Mouse (Mus musculus) midbrain, embryonic 12.5 days (tissue): Measurements from ENCODE around the gene Gabbr2. TPM values are rescaled to one million over a fixed set of nuclear protein-coding genes. Genes with fewer than 3 reads are reported as not detected.

Experiments
- ATAC-seq: fragments of 200-750 bp; cut with Nextera tagmentation; 2 replicates; pipeline ENCODE4 v1.8.0; 2017; ENCODE audit warnings: low read depth, moderate TSS enrichment, moderate library complexity; ENCODE audit not compliant: low FRiP score
- H3K27ac ChIP-seq: fragments of 300-500 bp; sonication (generic); replicated peaks from 2 replicates; pipeline ENCODE4 v1.5.1; 2016; ENCODE audit warnings: mild to moderate bottlenecking
- H3K27me3 ChIP-seq: fragments of 300-500 bp; sonication (generic); 2 replicates; pipeline ENCODE4 v1.6.1; 2016; ENCODE audit warnings: mild to moderate bottlenecking
- H3K36me3 ChIP-seq: fragments of 300-500 bp; sonication (generic); 2 replicates; pipeline ENCODE4 v1.6.1; 2016
- H3K4me1 ChIP-seq: fragments of 300-500 bp; sonication (generic); 2 replicates; pipeline ENCODE4 v1.6.1; 2016
- H3K4me2 ChIP-seq: fragments of 300-500 bp; sonication (generic); replicated peaks from 2 replicates; pipeline ENCODE4 v1.6.1; 2016; ENCODE audit warnings: mild to moderate bottlenecking, moderate library complexity
- H3K4me3 ChIP-seq: fragments of 300-500 bp; sonication (generic); 2 replicates; pipeline ENCODE4 v1.5.1; 2016; ENCODE audit warnings: mild to moderate bottlenecking
- H3K9ac ChIP-seq: fragments of 300-500 bp; sonication (generic); replicated peaks from 2 replicates; pipeline ENCODE4 v1.6.1; 2016; ENCODE audit warnings: mild to moderate bottlenecking, moderate library complexity
- H3K9me3 ChIP-seq: fragments of 300-500 bp; sonication (generic); 2 replicates; pipeline ENCODE4 v1.6.1; 2016; ENCODE audit warnings: mild to moderate bottlenecking
- WGBS: fragments of 180-500 bp; shearing (Covaris S2); methylation state at CpG from one replicate; pipeline ENCODE4 v1.1.7; 2016; 5-methylcytosine and 5-hydroxymethylcytosine counted together
- polyA plus RNA-seq: library from polyadenylated mRNA; unstranded; fragments of >200 nt; fragmentation: Nextera tagmentation; extraction: Ambion mirVana; gene quantifications from 2 replicates; pipeline ENCODE4 v1.2.1, GENCODE M21; 2016

The Gabbr2 gene
- polyA plus RNA-seq, 1 experiment from 2014 or later = 0.69 TPM

DNA sequence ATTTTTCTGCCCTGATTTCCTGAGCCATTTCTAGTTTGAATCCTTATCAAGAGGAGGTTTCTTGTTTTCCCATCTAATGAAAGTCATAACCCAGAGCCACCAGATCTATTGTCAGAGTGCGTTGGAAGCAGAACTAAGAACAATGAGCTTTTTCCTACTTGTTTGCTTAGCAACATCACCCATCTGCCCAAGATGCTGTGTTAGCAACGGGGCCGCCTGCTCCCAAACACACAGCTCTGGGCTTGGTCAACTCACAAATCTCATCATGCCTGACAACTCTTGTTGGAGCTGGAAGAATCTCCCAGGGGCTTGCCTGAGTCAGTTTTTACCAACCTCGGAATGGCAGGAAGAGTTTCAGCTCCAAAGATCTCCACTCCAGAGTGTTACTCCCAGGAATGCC lies 111.7 kb downstream of the Gabbr2 start:
- H3K9me3 ChIP-seq = no peaks in the 10 kb centered on the region
- H3K27me3 ChIP-seq = no peaks in the 10 kb centered on the region
- H3K4me2 ChIP-seq = no peak overlapping the region
- WGBS = 32% methylated on average over 4 of the region's 4 CpGs
- no peak overlapping the region for H3K27ac ChIP-seq
- H3K4me3 ChIP-seq = no peak overlapping the region
- no peaks in the 10 kb centered on the region for H3K36me3 ChIP-seq
- H3K9ac ChIP-seq = no peak overlapping the region
- no peak for ATAC-seq
- H3K4me1 ChIP-seq = peaks cover 11% of the 10 kb centered on the region; the same call in 1 of the 2 replicates

DNA sequence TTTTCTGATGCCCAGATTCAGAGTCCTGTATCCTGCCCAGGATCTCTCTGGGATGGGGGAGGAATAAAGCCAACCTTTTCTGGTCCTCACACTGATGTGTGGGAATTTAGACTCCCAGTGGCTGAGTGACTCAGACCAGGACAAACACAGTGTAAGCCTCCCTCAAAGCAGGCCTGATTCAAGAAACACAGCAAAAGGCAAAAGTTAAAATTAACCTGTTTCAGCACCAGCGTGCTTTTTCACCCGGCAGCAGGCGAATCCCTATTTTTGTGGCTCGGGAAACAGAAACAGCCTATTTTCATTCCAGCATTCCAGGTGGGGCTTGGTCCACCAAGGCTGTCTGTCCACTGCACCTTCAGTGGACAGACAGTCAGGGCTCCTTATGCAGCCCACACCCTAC lies 118.9 kb downstream of the Gabbr2 start:
- Histone ChIP-seq H3K9ac (no peak overlapping the region), H3K4me3 (no peak overlapping the region), H3K4me2 (no peak overlapping the region), H3K9me3 (no peaks in the 10 kb centered on the region), H3K27me3 (peaks cover 8% of the 10 kb centered on the region; the same call in 1 of the 2 replicates), H3K4me1 (no peaks in the 10 kb centered on the region), H3K36me3 (no peaks in the 10 kb centered on the region), H3K27ac (no peak overlapping the region)
- no peak for ATAC-seq
- 87% methylated on average over 4 of the region's 4 CpGs for WGBS

DNA sequence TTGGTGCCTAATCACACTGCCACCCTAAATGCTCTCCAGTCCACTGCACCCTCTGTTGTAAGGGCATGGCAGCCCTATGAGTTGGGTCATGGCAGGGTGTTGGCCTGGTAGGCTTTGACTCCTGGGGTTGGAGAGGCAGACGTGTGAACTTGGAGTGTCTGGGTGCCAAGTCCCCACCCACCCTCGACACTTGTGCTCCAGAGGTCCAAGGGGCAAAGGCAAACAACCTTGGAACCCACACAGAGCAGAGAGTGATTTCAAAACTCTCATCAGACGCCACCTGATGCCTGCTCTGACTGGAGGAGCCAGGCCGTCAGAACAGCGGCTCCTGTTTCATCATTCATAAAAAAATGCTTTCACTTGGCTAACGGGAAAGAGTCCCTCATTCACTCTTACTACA lies 121.5 kb downstream of the Gabbr2 start:
- no peak overlapping the region for H3K4me3 ChIP-seq
- no peak for ATAC-seq
- H3K9ac ChIP-seq = no peak overlapping the region
- no peaks in the 10 kb centered on the region for H3K9me3 ChIP-seq
- H3K36me3 ChIP-seq = no peaks in the 10 kb centered on the region
- H3K4me1 ChIP-seq = no peaks in the 10 kb centered on the region
- H3K27ac ChIP-seq = no peak overlapping the region
- 73% methylated on average over 6 of the region's 6 CpGs for WGBS
- no peak overlapping the region for H3K4me2 ChIP-seq
- peaks cover 24% of the 10 kb centered on the region for H3K27me3 ChIP-seq

DNA sequence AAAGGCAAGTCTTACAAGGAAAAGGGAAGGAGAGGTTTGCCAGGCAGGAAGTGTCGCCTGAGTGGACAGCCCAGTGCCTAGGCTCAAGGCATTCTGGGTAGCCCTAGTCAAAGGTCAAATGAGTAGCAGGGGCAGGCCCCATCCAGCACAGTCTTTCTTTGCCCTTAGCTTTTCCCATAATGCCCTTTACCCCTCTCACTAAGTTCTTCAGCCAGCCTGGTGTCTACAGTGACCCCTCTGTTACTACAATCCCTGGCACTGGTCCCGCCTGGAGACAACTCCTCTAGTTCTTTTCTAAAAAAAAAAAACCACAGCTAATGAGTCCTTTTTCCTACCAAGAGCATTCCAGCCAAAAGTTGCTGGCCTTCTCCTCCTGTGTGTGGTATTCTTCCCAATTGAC lies 122.3 kb downstream of the Gabbr2 start:
- peaks cover 31% of the 10 kb centered on the region for H3K27me3 ChIP-seq
- peaks cover under 1% of the 10 kb centered on the region; the same call in 1 of the 2 replicates for H3K4me1 ChIP-seq
- no peaks in the 10 kb centered on the region for H3K9me3 ChIP-seq
- H3K4me2 ChIP-seq = no peak overlapping the region
- H3K9ac ChIP-seq = no peak overlapping the region
- no peak overlapping the region for H3K4me3 ChIP-seq
- WGBS = 94% methylated on average over 2 of the region's 2 CpGs
- ATAC-seq = no peak
- H3K36me3 ChIP-seq = no peaks in the 10 kb centered on the region
- H3K27ac ChIP-seq = no peak overlapping the region

DNA sequence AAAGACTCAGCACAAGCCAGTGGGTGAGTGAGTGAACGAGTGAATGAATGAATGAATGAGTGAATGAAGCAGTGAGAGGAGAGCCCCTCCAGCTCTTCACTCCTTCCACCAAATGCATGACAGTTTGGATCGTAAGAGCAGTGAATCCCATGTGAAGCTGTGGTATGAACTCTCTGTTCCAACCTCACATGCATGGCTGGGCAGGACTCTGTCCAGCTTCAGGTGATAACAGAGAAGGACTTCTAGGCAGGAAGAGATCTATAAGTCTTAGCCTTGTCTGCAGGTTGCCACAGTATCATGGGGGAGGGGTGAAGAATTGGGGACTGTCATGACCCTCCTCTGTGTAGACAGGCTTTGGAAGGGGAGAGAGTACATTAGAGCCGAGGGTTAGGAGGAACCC lies 122.8 kb downstream of the Gabbr2 start:
- Histone ChIP-seq H3K4me3 (no peak overlapping the region), H3K27ac (no peak overlapping the region), H3K9me3 (no peaks in the 10 kb centered on the region), H3K4me2 (no peak overlapping the region), H3K4me1 (peaks cover 3% of the 10 kb centered on the region; the same call in 1 of the 2 replicates), H3K9ac (no peak overlapping the region), H3K27me3 (peaks cover 34% of the 10 kb centered on the region), H3K36me3 (no peaks in the 10 kb centered on the region)
- WGBS = 88% methylated on average over 3 of the region's 3 CpGs
- no peak for ATAC-seq

DNA sequence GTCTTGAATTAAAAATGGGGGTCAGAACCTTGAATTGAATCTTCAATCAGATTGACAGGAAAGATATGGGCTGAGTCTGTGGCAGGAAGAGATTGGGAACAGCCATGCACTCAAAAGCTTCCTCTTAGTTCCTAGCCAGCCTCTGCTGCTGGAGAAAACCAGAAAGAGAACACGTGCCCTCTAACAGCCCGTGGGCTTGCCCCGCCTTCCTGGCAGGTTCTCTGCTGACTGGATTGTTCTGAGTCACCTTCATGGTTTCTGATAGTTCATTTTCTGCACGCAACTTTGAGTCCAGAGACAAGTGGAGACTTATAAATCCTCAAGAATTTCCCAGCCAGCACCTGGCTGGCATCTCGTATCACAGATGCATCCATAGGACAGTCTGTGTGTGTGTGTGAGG lies 123.5 kb downstream of the Gabbr2 start:
- WGBS = 84% methylated on average over 5 of the region's 5 CpGs
- no peaks in the 10 kb centered on the region for H3K9me3 ChIP-seq
- no peak overlapping the region for H3K9ac ChIP-seq
- H3K4me3 ChIP-seq = no peak overlapping the region
- H3K4me2 ChIP-seq = no peak overlapping the region
- no peak overlapping the region for H3K27ac ChIP-seq
- H3K4me1 ChIP-seq = peaks cover 3% of the 10 kb centered on the region; the same call in 1 of the 2 replicates
- no peak for ATAC-seq
- peaks cover 34% of the 10 kb centered on the region for H3K27me3 ChIP-seq
- no peaks in the 10 kb centered on the region for H3K36me3 ChIP-seq

DNA sequence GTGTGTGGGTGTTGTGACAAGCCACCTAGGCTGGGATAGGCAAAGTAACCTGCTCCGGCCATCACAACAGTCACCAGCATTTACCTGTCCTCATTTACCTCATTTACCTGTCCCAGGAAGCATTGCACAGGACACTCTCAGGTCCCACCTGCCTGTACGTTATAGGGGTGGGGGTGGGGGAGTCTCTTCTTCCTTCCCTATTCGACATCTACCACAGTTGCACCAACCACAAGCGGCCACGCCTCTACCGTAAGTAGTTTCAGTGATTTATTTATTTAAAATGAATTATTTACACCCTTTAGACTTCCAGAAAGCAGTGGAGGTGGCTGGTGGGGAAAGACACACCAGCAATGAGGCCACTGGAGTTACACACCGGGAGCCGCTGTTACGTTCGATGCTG lies 123.9 kb downstream of the Gabbr2 start:
- peaks cover 7% of the 10 kb centered on the region; the same call in 1 of the 2 replicates for H3K4me1 ChIP-seq
- no peaks in the 10 kb centered on the region for H3K9me3 ChIP-seq
- H3K9ac ChIP-seq = no peak overlapping the region
- H3K36me3 ChIP-seq = no peaks in the 10 kb centered on the region
- H3K27ac ChIP-seq = no peak overlapping the region
- H3K27me3 ChIP-seq = peaks cover 34% of the 10 kb centered on the region
- 86% methylated on average over 10 of the region's 10 CpGs for WGBS
- H3K4me3 ChIP-seq = no peak overlapping the region
- H3K4me2 ChIP-seq = no peak overlapping the region
- no peak for ATAC-seq

DNA sequence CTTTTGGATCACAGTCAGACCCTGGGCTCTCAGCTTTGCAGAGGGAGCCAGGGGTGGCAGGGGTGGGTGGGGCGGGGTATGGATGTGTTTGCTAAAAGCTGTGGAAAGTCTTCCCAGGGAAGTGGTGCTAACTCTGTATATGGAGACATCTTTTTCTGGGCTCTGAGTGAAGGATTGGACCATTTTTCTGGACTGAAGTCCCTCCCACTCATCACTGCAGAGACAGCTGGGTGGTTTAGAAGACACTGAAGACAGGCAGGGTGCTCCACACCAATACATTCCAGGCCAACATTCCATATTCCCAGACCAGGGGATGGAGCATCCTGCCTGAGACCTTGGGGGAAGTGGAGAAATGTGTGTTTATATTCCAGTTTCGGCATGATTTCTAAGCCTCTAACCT lies 125.6 kb downstream of the Gabbr2 start:
- no peak overlapping the region for H3K9ac ChIP-seq
- ATAC-seq = no peak
- H3K27ac ChIP-seq = no peak overlapping the region
- H3K9me3 ChIP-seq = no peaks in the 10 kb centered on the region
- H3K4me2 ChIP-seq = no peak overlapping the region
- no peaks in the 10 kb centered on the region for H3K36me3 ChIP-seq
- H3K4me3 ChIP-seq = no peak overlapping the region
- 87% methylated on average over 2 of the region's 2 CpGs for WGBS
- H3K4me1 ChIP-seq = peaks cover 8% of the 10 kb centered on the region; the same call in 1 of the 2 replicates
- peaks cover 26% of the 10 kb centered on the region for H3K27me3 ChIP-seq

DNA sequence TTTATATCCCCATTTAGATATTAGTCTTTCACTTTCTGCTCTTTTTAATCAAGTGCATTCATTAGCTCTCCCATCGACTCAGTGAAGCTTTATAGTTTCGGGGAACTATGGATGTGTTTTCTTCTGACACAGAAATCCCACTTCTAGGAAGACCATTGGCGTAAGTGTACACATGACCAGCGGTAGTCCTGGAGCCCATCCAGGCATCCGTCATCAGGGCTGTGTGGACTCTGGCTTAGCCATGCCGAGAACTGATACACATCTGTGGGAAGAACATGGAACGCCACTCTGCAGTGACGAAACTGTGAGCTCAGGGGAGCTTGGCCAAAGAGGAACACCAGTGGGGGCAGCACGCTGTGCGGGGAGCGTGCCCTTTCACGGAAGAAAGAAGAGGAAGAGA lies 128.0 kb downstream of the Gabbr2 start:
- Histone ChIP-seq H3K4me1 (peaks cover 15% of the 10 kb centered on the region), H3K9me3 (no peaks in the 10 kb centered on the region), H3K9ac (no peak overlapping the region), H3K36me3 (no peaks in the 10 kb centered on the region), H3K4me3 (no peak overlapping the region), H3K27ac (no peak overlapping the region), H3K27me3 (peaks cover 34% of the 10 kb centered on the region), H3K4me2 (no peak overlapping the region)
- no peak for ATAC-seq
- WGBS = 68% methylated on average over 12 of the region's 12 CpGs

DNA sequence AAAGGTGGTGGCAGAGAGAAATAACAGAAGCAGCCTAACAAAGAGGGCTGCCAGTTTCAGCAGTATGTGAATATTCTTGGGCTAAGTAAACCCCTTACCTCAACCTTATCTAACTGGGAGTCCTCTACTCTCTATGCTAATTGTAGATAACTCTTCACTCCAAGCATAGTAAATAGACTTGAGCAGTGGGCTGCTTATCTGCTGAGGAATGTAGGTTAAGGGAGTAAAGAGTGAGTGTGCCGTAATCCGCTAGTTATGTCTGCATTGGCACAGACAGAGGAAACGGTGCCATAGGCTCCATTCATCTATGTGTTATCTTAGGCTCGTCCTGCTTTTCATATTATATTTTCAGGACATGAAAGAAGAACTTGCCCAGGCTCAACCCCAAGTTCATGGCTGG lies 129.0 kb downstream of the Gabbr2 start:
- H3K4me1 ChIP-seq = peaks cover 15% of the 10 kb centered on the region
- H3K36me3 ChIP-seq = no peaks in the 10 kb centered on the region
- ATAC-seq = no peak
- peaks cover 33% of the 10 kb centered on the region for H3K27me3 ChIP-seq
- no peak overlapping the region for H3K27ac ChIP-seq
- H3K9ac ChIP-seq = no peak overlapping the region
- H3K4me2 ChIP-seq = no peak overlapping the region
- H3K9me3 ChIP-seq = no peaks in the 10 kb centered on the region
- 84% methylated on average over 4 of the region's 4 CpGs for WGBS
- no peak overlapping the region for H3K4me3 ChIP-seq

DNA sequence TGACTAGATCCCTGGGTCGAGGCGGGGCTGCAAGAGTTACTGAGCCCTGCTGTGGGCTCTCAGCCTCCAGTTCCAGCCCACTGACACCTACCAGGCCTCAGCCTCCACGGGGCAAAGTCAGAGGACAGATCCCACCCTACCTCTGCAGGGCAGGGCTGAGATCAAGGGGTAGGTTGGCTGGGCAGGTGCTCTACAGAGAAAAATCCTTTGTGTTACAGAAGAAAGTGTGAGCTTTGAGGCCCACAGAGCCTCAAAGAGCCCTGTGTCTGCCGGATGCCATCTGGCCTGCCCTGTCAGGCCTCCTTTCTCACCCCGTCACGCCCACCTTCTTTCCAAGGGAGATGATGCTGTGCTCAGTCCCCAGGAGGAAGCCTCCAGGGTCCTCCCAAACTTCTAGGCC lies 131.1 kb downstream of the Gabbr2 start:
- Histone ChIP-seq H3K4me2 (no peak overlapping the region), H3K9me3 (no peaks in the 10 kb centered on the region), H3K36me3 (no peaks in the 10 kb centered on the region), H3K27me3 (peaks cover 19% of the 10 kb centered on the region), H3K27ac (no peak overlapping the region), H3K4me1 (peaks cover 16% of the 10 kb centered on the region), H3K9ac (no peak overlapping the region), H3K4me3 (no peak overlapping the region)
- WGBS = 88% methylated on average over 6 of the region's 6 CpGs
- ATAC-seq = no peak

DNA sequence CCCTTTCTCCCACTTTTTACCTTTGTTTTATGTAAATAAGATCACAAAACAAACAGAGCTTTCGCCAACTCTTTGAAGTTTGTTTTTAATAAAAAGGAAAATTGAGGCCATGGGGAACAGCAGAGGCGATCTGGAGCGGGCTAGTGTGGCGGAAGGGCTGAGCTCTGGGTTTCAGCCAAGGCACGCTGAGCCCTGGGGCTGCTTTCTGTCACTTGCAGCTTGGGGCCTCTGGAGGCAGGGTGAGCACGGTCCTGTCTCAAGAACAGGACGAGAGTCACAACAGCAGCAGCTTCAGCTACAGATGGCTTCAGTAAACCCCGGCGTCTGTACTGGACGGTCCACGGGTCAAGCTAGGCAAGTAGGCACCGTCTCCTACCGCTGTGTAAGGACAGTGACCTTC lies 132.8 kb downstream of the Gabbr2 start:
- no peaks in the 10 kb centered on the region for H3K9me3 ChIP-seq
- no peak overlapping the region for H3K27ac ChIP-seq
- H3K27me3 ChIP-seq = peaks cover 8% of the 10 kb centered on the region
- WGBS = 20% methylated on average over 13 of the region's 13 CpGs
- no peak overlapping the region for H3K4me2 ChIP-seq
- no peaks in the 10 kb centered on the region for H3K36me3 ChIP-seq
- H3K4me1 ChIP-seq = peaks cover 22% of the 10 kb centered on the region
- no peak overlapping the region for H3K4me3 ChIP-seq
- peak; percentile 54; the same call in 1 of the 2 replicates for ATAC-seq
- no peak overlapping the region for H3K9ac ChIP-seq

DNA sequence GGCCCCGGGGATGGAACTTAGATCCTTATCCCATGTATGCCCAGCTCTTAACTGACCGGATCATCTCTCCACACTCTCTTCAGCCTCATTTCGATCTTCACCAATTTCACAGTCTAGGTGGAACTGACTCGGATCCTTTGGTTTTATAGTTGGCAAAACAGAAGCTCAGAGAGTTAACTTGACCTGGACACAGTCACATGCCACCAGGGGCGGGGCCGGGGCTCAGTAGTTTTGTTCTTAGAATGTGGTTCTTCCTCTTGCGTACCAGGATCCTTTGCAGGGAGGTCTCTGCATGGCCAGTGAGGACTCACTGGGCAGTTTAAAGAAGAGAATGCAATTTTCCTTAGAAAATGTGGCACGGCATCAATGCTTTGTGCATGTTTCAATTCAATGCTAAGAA lies 135.5 kb downstream of the Gabbr2 start:
- Histone ChIP-seq H3K36me3 (no peaks in the 10 kb centered on the region), H3K9ac (no peak overlapping the region), H3K27me3 (peaks cover 8% of the 10 kb centered on the region), H3K4me3 (no peak overlapping the region), H3K4me2 (no peak overlapping the region), H3K9me3 (no peaks in the 10 kb centered on the region), H3K27ac (no peak overlapping the region), H3K4me1 (peaks cover 19% of the 10 kb centered on the region)
- no peak for ATAC-seq
- 95% methylated on average over 8 of the region's 8 CpGs for WGBS
